Mouse (Mus musculus): ENCODE results near the gene Slc27a5.

DNA sequence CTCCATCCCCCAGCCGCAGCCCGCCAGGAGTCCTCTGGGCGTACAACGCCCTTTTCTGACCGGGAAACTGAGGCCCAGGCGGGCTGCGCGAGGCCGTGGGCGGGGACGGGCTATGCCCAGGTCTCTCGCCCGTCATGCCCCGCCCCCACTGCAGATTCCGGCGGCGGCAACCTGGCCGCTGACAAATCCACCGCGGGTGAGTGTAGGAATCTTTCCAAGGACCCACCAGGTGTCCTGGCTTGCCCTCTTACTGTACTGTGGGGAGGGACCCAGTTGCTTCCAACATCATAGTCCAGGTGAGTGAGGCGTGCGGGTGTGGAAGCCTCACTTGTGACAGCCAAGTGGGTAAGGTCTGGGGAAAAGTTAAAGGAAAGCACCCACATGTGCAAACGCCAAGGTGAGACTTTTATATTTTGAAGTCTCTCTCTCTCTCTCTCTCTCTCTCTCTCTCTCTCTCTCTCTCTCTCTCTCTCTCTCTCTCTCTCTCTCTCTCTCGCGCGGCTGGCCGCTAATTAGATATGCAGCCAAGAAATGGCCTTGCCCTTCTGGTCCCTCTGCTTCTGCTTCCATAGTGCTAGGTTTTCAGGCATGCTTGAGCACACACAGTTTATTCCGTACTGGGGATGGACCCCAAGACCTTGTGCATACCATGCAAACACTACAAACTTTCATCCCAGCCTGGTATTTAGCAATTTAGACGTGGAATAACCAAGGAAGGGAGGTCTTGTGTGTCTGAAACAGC lies 31.7 kb downstream of the Slc27a5 start:
- TF ChIP-seq POLR2A (IDR thresholded peaks at IDR 0.05; ENCODE audit: borderline replicate concordance, extremely low read depth, low read depth, low read length) = no peak
- no peak for TF ChIP-seq CTCF (IDR thresholded peaks at IDR 0.05; ENCODE audit: insufficient read depth, low read length)

Data from lung, adult 2 months (tissue).